Mouse (Mus musculus) G1E-ER4 (cell line): ENCODE measurements around the gene Kbtbd8. TPM values are rescaled to one million over a fixed set of nuclear protein-coding genes. Genes with fewer than 3 reads are reported as not detected.

Experiments
- GATA1 ChIP-seq: IDR thresholded peaks from one replicate; pipeline ENCODE4 v1.8.0; 2012; ENCODE audit warnings: low read length, inconsistent platforms
- polyA plus RNA-seq: library from polyadenylated mRNA; stranded (reverse); fragments of >175 nt; gene quantifications from 2 replicates; pipeline ENCODE4 v1.2.3, GENCODE M21; 2012

The Kbtbd8 gene
- 0.40 and 0.49 TPM in 2 replicates for polyA plus RNA-seq

DNA sequence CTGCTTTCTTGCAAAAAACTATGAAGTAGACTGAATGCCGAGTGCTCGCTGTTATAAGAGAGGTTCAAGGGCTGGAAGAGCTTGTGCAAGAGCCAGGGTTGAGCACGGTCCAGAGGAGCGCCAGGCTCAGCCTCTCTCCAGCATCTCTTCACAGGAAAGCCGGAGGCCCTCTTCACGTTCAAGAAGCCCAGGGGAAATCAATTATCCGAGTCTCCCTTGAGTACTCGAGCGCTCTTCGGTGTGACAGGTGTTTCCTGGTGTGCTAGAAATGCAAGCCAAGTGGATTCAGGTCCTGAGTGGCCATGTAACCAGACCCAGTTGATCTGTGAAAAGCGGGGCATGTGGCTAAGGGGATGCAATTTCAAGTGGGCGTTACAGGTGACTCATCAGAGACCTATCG, at the start of gene Kbtbd8:
Gene Kbtbd8 (plus strand): TSS at position 295 of the 400 bp plus-strand sequence.
- no peak for TF ChIP-seq GATA1

GRCm38 (mm10) chr6:95069753-95070152, 47.3 kb upstream of the Kbtbd8 start:
- no peak for TF ChIP-seq GATA1

GRCm38 (mm10) chr6:95085276-95085675, 31.8 kb upstream of the Kbtbd8 start:
- no peak for TF ChIP-seq GATA1

DNA sequence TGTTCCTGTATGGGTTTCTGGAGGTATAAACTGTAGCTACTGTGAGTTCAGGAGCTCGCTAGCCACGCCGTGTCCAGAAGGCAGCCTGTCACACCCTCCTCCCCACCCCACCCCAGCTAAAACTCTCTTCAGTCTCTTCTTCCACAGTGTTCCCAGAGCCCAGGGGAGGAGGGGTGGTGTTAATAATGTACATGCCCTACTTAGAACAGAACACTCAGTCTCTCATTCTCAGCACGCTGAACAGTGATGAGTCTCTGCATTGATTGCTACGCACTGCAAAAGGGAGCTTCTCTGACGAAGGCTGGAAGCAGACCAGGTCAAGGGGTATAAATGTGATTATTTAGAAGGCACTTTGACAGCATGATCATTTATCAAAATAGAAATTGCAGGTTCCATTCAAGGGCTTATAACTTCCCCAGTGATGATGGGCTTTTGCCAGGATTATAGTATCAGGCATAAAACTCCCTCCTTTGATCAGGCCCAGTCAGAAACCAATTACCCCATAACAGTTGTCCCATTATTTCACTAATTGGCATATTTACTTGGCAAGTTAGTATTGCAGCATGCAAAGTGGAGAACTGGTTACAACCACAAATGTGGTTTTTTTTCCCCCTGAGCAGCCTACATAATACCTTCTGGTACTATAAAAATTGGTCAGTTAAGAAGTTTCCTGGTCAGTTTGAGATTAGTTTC, 29.7 kb upstream of the Kbtbd8 start:
- TF ChIP-seq GATA1 = no peak

- no peak for TF ChIP-seq GATA1
These were observed 29.0 kb upstream of the Kbtbd8 start for GRCm38 (mm10) chr6:95088075-95088474.

DNA sequence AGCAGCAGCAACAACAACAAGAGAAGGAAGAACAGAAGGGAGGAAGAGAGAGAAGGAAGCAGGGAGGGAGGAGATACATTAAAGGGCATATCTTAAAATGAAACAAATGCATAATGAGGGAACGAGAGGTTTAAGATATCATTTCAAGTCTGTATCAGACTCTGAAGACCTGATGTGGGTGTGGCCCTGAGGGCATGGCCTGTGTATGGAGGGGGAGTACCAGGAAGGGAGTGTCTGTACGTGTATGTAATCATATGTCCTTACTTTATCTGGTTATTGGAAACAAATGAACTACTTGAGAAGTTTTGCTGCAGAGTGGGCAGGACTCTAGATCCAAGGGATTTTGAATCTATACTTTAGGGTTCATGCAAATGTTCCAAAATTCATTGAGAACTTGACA, 22.3 kb upstream of the Kbtbd8 start:
- TF ChIP-seq GATA1 = no peak

DNA sequence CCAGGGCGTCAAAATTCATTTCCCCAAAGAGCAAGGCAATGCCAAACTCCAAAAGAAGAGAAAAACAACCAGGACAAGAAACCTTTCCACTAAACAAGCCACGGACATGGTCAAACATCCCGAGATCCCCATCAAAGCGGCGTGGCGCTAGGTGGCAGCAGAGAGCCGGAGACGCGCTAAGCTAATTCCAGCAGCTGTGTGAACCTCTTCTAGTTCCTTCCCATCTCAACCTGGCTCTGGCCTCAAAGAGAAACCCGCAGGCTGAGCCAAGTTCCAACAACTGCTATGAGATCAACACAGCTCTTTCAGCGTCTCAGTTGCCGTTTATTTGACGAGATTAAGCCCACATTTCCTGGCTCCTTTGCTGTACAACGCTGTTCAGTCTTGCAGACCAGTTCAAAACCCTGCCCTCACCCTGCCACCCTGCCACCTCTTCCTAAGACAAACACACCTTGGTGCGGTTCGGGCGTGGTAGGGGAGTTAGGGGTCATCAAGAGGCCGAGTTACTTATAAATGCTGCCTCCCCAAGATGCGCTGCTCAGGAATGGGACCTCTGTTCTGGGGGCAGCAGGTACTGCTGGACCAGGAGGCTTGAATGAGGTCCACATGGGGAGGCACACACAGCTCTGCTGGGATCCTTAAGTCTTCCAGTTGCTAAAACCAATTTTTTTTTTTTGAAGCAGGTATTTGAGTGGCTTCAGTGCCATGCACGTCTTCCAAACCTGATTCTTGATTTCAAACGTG, 18.5 kb upstream of the Kbtbd8 start:
- no peak for TF ChIP-seq GATA1

GRCm38 (mm10) chr6:95103706-95104105, 13.3 kb upstream of the Kbtbd8 start:
- no peak for TF ChIP-seq GATA1

- no peak for TF ChIP-seq GATA1
These were observed 8.6 kb upstream of the Kbtbd8 start for GRCm38 (mm10) chr6:95108437-95108836.

DNA sequence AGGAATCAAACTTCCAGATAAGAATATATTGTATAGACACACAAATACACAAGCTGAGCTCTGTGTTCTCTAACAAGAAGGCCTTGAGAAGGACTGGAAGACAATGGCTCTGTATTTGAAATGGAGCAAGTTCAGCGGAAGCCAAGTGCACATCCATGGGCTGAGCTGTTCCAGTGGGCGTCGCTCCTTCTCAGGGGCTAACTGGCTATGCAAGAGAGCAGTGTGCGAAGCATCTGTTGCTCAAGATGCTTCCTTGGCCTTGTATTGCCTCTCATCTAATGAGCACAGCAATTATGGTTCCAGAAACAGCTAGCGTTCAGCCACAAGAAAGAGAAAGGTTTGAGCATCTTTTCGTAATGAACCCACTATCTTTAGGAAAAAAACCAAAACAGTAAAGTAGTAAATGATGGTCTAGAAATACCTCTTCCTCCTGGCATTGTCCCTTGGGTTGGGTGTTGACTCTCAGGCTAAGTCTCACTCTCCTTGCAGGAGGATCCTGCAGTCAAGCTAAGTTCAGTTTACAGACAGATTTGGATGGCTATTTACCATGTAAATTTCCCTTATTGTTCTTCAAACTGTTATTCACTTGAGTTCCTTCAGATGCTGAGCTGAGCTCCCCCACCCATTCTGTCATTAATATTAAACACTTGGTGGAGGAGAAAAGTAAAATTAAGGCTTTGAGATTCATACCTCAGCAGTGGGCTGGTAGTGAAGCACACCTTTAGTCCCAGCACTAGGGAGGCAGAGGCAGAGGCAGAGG, 7.2 kb upstream of the Kbtbd8 start:
- no peak for TF ChIP-seq GATA1

- no peak for TF ChIP-seq GATA1
These were observed 5.0 kb upstream of the Kbtbd8 start for GRCm38 (mm10) chr6:95112015-95112414.

DNA sequence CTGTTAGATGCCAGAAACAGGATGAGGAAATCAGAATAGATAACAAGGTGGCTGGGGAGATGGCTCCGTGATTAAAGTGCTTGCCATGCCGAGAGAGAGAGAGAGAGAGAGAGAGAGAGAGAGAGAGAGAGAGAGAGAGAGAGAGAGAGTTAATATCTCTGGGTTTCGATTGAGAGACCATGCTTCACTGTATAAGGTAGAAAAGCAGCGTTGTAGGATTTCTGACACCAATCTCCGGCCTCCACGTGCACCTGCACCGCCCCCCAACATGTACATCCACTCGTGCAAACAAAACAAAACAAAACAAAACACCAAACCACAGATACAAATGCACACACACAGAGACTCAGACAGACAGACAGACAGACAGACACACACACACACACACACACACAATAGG, 527 bp upstream of the Kbtbd8 start:
- TF ChIP-seq GATA1 = no peak

DNA sequence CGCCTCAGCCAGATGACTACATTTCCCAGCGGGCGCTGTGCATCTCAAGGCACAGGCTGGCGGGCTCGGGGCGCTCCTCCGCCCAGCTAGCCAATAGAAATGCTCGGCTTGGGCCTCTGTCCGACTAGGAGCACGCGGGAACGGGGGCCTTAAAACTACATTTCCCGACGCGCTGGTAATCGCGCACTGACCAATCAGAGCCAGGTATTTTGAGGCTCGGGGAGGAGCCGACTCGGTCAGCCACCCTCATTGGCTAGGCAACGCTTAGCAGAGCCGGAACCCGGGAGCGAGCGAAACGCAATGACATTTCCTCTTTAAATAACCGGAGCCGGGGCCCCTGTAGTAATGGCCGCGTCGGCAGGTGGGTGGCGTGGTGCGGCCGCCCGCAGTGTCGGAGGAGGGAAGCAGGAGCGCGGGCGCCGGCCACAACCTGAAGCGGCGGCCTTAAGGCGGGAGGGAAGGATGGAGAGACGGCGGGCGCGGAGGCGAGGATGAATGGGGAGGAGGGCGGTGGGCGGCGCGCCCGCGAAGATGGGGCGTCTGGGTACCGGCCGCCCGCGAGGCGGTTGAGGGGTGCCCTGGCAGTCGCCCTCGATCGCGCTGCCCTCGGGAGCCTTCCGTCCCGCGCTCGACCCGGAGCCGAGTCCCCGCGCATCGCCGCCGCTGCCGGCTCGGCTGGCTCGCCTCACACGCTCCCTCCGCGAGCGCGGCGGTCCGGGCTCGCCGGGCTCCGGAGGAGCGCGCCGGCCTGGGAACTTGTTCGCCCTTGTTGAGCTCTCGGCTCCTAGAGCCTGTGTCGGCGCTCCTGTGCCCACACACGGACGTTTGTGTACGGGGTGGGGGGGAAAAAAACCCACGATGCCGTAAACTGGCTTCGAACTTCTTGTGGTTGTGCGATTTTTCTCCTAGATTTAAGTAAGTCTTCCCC, 838 bp downstream of the Kbtbd8 start:
- TF ChIP-seq GATA1 = no peak

DNA sequence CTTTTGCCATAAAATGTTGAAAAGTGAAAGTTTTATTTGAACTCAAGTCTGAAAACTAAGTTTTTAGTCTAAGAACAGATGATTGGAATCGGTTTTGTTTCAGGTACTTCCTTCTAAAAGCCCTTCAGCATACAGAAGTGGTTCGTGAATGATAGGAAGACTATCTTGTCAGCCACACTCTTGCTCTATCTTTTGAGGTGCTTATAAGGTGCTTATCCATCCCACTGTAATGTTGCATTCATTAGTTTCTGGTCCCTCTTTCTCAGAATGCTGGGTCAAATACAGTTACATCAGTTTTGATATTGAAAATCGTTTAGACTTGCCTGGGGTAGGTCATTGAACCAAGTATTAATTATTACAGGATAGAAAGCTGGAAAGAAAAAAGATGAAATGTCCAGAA, 2.3 kb downstream of the Kbtbd8 start:
- no peak for TF ChIP-seq GATA1

- TF ChIP-seq GATA1 = no peak
These were observed 33.0 kb downstream of the Kbtbd8 start for GRCm38 (mm10) chr6:95149931-95150534.
